Mouse (Mus musculus) lung, adult 2 months (tissue): ENCODE measurements around the gene 4930519G04Rik. TPM values are rescaled to one million over a fixed set of nuclear protein-coding genes. Genes with fewer than 3 reads are reported as not detected.
A peak's percentile ranks its signal among the peaks of the same experiment; 100 is the strongest.
"Not testable (repeated sequence)": the region's sequence is repeated elsewhere in the genome, so short reads cannot be mapped to it uniquely, and the experiment has no call there.

ENCODE experiments used
- DNase-seq: peaks from one replicate; pipeline ENCODE4 v3.0.0; 2022
- H3K4me1 ChIP-seq: fragments of 200-500 bp; 2 replicates; pipeline ENCODE4 v1.6.1; 2011; ENCODE audit warnings: low read length; ENCODE audit not compliant: control insufficient read depth, insufficient read depth
- H3K4me3 ChIP-seq: fragments of 200-500 bp; replicated peaks from 2 replicates; pipeline ENCODE3; 2011; ENCODE audit warnings: low read depth, mild to moderate bottlenecking, control low read depth, low read length; ENCODE audit errors: extremely low read depth
- CTCF ChIP-seq: fragments of 200-500 bp; IDR thresholded peaks from 2 replicates; pipeline ENCODE4 v1.5.1; 2011; ENCODE audit warnings: mild to moderate bottlenecking, low read length, control low read depth; ENCODE audit not compliant: insufficient read depth
- POLR2A ChIP-seq: fragments of 200-500 bp; IDR thresholded peaks from 2 replicates; pipeline ENCODE4 v1.6.1; 2011; ENCODE audit warnings: low read depth, mild to moderate bottlenecking, control low read depth, low read length, borderline replicate concordance; ENCODE audit errors: extremely low read depth
- WGBS: fragments of 180-500 bp; shearing (Covaris S2); methylation state at CpG from one replicate; pipeline ENCODE4 v1.1.7; 2018; 5-methylcytosine and 5-hydroxymethylcytosine counted together
- polyA plus RNA-seq: library from polyadenylated mRNA; depleted of rRNA; stranded (reverse); fragments of >200 nt; gene quantifications from 2 replicates; pipeline ENCODE4 v1.2.3, GENCODE M21; 2012

4930519G04Rik gene
- polyA plus RNA-seq, 1 experiment = not detected

DNA sequence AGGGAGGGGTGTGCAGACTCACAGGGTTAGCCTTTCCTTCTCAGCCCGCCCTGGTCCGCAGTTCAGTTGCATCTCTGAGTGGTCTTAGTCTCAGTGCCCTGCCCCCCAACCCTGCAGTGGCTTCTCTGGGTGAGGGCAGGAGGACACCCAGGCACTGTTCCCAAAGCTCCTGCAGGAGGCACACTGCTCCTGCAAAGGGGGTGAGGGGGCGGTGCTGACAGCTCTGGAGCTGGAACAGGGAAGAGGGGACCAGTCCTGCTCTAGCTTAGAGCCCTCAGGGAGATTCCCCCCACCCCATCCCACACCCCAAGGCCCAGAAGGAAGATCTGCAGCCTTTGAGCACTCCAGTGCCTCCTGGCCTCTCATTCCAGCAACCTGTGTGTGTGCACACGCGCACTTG is 10.8 kb upstream of the 4930519G04Rik start:
- TF ChIP-seq POLR2A (no peak), CTCF (no peak)
- H3K4me1 ChIP-seq = no peaks in the 10 kb centered on the region
- no peak for DNase-seq
- 77% methylated on average over 5 of the region's 5 CpGs for WGBS
- H3K4me3 ChIP-seq = no peak overlapping the region

DNA sequence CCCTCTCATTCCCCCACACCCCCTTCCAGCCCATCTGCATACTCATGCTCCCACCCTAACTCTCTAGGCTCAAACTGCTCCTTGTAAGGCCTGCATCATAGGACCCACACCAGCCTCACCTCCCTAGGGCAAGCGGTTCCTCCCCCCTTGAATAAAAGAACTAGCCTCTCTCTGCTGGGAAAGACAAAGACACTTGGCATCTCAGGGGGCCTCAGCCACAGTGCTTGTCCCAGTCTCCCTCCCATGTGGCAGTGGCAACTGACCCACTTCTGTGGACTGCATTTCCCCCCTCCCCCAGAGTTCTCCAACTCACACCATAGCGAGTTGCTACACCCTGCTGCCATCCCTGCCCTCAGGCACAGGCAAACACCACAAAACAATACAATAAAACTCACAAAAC is 9.1 kb upstream of the 4930519G04Rik start:
- WGBS = 81% methylated on average over 2 of the region's 2 CpGs
- DNase-seq, H3K4me3 ChIP-seq, H3K4me1 ChIP-seq: not testable (repeated sequence)

DNA sequence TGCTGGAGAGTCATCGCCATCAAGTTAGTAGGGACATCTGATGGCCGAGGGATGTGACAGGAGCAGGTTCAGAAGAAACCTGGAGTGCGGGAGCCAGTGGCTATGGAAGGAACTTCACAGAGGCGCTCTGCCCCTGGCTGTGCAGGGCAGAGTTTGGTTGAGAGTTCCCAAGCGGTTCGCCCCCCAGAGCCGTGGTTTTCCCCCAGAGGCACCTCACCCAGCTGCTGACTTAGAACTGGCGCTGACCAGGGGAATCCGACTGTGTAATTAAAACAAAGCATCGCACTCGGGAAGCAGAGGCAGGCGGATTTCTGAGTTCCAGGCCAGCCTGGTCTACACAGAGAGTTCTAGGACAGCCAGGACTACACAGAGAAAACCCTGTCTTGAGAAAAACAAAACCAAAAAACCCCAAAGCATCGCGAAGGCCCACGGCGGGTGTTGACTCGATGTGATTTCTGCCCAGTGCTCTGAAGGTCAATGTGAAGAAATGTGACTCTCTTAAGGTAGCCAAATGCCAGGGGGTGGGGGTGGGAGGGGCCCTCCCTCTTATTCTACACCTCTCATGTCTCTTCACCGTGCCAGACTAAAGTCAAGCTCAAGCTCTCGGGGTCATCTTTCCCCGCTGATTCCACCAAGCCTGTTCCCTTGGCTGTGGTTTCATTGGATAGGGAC is 1.8 kb upstream of the 4930519G04Rik start:
- H3K4me1 ChIP-seq = no peaks in the 10 kb centered on the region
- TF ChIP-seq POLR2A (no peak), CTCF (no peak)
- H3K4me3 ChIP-seq = no peak overlapping the region

DNA sequence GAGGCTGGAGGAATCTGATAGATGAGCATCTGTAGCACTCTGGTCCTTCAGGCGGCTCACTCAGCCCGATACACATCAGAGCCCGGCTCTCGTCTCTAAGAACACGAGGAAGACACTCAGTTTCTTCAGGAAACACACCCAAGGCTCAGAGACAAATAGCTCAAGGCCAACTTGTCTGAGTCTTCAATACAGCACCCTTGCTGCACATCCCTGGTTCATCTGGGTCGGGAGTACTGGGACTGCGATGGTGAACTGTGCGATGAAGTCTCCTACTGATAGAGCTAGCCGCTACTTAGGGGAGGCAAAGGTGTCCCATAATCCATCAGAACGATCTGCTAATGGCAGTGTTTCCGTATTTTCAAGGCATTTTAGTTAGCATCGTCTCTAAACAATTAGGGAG is 5.1 kb downstream of the 4930519G04Rik start, which contains the start of gene Gm9936:
Gm9936 (minus strand) TSS at position 101 of the 400 bp plus-strand sequence.
- TF ChIP-seq POLR2A (no peak), CTCF (no peak)
- no peak for DNase-seq
- no peak within 1 kb of the TSS for H3K4me3 ChIP-seq
- WGBS = 74% methylated on average over 12 of the region's 12 CpGs
- no peaks in the 10 kb centered on the region for H3K4me1 ChIP-seq

More for the DNA sequence above, 1.8 kb upstream of the 4930519G04Rik start:
- 82% methylated on average over 20 of the region's 20 CpGs for WGBS
- no peak for DNase-seq

DNA sequence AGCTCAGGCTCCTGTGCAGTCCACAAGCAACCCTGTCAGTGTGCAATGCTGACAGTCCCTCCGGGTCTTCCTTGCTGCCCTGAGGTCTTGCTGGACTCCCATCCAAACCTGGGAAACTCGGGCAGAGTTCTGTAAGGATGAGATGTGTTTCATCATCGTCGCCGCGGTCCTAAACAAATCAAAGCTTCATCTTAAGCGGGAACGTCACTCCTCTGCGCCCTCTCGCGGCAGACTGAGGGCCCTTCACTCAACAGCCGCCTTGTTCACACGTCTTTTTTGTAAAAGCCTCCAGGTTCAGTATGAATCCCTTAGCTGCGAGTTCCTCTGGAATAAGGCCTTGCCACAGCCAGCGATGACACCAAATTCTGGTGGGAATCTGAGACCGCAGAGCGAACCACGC is 5.8 kb downstream of the 4930519G04Rik start:
- TF ChIP-seq POLR2A = no peak
- peak; percentile 87 for TF ChIP-seq CTCF
- Histone ChIP-seq H3K4me1 (no peaks in the 10 kb centered on the region), H3K4me3 (no peak overlapping the region)
- 3% methylated on average over 18 of the region's 18 CpGs for WGBS
- peak; percentile 59 for DNase-seq

DNA sequence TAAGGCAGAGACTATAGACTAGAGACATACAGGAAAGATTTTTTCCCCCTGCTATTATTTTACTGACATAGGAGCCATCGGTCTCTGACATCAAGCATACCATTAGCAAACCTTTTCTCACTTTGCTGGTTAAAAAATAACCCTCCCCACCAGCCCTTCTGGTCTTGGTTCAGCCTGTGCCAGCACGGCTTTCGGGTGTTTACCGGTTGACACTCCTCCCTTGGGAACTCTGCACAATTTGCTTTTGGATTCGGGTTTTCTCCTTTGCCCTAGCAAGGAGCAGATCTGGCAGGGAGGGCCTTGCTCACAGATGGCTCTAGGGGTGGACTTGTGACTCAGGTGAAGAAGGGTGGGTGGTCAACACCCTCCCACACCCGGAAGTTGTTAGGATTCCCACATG is 8.3 kb downstream of the 4930519G04Rik start:
- Histone ChIP-seq H3K4me3 (no peak overlapping the region), H3K4me1 (no peaks in the 10 kb centered on the region)
- no peak for TF ChIP-seq POLR2A
- TF ChIP-seq CTCF = no peak
- no peak for DNase-seq
- WGBS = 53% methylated on average over 6 of the region's 6 CpGs

DNA sequence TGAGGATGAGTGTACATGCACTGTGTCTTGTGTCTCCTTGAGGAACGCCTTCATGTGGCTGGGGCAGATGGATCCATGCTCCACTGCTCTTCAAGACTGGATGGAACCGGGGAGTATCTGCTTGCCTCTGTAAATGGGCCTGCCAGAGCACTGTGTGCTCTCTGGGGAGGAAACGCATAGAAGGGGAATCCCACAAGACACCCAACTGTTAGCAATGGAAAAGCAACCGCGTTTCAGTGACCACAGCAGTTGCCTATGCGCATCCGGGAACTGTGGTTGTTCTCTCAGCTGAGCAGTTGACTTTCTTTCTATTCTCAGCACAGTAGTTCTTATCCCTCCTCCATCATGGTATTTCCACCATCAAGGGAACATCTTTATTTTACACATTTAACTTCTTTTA is 11.3 kb downstream of the 4930519G04Rik start:
- DNase-seq = no peak
- TF ChIP-seq POLR2A = no peak
- TF ChIP-seq CTCF = no peak
- no peak overlapping the region for H3K4me3 ChIP-seq
- H3K4me1 ChIP-seq = no peaks in the 10 kb centered on the region
- 75% methylated on average over 7 of the region's 7 CpGs for WGBS

DNA sequence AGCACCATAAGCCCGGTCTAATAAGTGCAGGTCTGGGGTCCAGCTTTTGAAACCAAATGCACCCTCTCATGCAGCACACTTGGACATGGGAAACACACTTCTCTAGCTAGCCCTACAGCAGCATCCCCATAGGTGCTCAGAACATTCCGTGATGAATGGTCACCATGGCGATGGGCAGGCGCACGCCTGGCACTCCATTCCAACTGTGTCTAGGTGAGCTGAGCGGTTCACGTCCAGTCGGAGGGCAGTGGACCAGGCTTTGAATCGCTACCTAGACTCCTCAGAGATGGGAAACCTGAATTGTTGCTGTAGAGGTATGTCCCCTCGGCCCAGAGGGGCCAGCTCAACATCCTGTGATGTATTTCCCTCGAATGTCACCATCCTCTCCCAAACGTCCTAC is 11.8 kb downstream of the 4930519G04Rik start:
- TF ChIP-seq POLR2A = no peak
- TF ChIP-seq CTCF = no peak
- Histone ChIP-seq H3K4me1 (no peaks in the 10 kb centered on the region), H3K4me3 (no peak overlapping the region)
- WGBS = 79% methylated on average over 12 of the region's 12 CpGs
- DNase-seq = no peak

DNA sequence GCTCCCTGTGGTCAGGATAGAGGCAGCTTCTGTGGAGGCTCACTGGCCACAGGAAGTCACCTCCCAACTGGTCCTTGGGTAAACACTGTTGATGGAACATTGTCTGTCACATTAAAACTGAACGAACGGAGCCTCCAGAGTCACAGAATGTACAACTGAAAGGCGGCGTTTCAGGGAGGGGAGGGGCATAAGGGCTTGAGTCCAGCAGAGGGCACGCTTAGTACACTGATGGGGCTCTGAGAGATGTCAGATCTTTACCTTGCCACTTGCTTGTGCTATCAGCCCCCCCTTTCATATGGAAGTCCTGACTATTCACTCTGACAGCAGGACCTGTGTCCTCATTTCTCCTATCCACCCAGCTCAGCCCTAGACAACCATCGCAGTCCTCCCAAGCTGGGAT is 22.4 kb downstream of the 4930519G04Rik start:
- H3K4me1 ChIP-seq = no peaks in the 10 kb centered on the region
- TF ChIP-seq POLR2A (no peak), CTCF (peak; percentile 57)
- WGBS = 28% methylated on average over 6 of the region's 6 CpGs
- no peak overlapping the region for H3K4me3 ChIP-seq
- no peak for DNase-seq

DNA sequence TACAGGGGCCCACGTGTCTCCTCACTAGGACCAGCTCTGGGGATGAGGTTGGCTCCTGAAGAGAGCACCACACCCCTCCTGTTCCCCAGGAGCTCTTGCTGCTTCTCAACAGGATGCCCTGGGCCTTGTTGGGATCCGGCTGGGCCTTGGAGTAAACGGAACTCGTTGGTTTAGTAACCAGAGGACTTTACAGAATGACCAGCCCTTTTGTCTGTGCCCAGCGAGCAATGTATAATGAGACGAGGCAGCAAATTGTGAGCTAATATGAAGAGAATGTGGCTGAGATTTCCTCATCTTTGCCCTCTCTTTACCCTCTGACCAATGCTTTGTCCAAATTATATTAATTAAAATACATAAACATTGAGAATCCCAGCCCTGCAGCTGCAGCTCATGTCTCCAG is 22.9 kb downstream of the 4930519G04Rik start:
- Histone ChIP-seq H3K4me3 (no peak overlapping the region), H3K4me1 (no peaks in the 10 kb centered on the region)
- no peak for DNase-seq
- TF ChIP-seq POLR2A = no peak
- no peak for TF ChIP-seq CTCF
- WGBS = 56% methylated on average over 6 of the region's 6 CpGs

DNA sequence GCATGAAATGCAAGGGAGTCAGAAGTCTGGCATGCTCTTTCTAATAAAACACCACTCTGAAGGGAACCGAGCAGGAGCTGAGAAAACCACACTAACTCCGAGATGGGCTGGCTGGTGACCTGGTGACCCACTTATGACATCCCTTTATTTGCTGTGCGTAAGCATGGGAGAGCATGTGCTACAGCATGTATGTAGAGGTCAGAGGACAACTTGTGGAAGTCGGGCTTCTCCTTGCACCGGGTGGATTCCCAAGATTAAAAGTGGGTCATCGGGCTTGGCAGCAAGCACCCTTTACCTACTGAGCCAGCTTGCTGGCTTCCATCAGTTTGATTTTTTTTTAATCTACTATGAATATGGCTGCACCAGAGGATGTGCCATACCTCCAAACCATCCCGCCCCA is 24.0 kb downstream of the 4930519G04Rik start:
- Histone ChIP-seq H3K4me3 (no peak overlapping the region), H3K4me1 (no peaks in the 10 kb centered on the region)
- TF ChIP-seq POLR2A (no peak), CTCF (no peak)
- 72% methylated on average over 7 of the region's 7 CpGs for WGBS
- DNase-seq = no peak
